ENCODE assay signal across 13 mouse cellular contexts in the genomic region with DNA sequence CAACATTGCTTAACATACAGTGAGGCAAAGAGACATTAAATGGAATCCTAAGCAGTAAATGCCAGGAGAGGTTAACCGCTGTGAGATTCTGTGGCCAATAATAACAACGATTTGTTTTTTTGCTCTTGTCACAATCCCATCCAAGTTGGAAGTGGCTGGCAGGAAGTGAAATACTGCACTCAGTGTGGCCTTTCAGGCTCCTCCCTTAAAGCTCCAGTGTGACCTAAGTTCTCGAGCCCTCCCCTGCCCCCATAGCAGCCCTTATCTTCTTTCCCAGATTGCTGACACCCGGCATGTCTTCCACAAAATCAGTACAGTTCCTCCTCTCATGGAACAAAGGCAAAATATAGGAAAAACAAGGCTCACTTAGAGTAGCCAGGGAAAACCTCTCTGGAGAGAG.
DNase-seq lines count a peak whose midpoint lies in the region; ATAC-seq and TF ChIP-seq lines count a peak whose summit lies in the region.
"Had no signal": no experiment of that assay in that cellular context is flagged by ENCODE, and none has a peak within 500 bp of the region (broad histone marks: within the 10 kb centered on the region; RNA-seq: fewer than 3 reads in every experiment).

No protein-coding gene starts in this region.

- no peaks in the 10 kb centered on the region for H3K9me3 ChIP-seq in forebrain, embryonic 13.5 days (replicated peaks)
- H3K9me3 ChIP-seq in forebrain, postnatal 0 days (ENCODE audit: low read length): no peaks in the 10 kb centered on the region
- H3K9me3 ChIP-seq in lung, embryonic 14.5 days (ENCODE audit: low read depth, low read length): no peaks in the 10 kb centered on the region
- no peaks in the 10 kb centered on the region for H3K9me3 ChIP-seq in hindbrain, embryonic 16.5 days (ENCODE audit: control insufficient read depth, low read length)

- no peak overlapping the region for H3K4me2 ChIP-seq in forebrain, embryonic 13.5 days
- H3K4me2 ChIP-seq in forebrain, postnatal 0 days (ENCODE audit: low read depth): no peak overlapping the region
- H3K4me2 ChIP-seq in lung, embryonic 14.5 days: no peak overlapping the region
- no peak overlapping the region for H3K4me2 ChIP-seq in hindbrain, embryonic 16.5 days (ENCODE audit: low read length)
- H3K4me2 ChIP-seq: hindbrain, embryonic 14.5 days had no signal

- no peak overlapping the region for H3K9ac ChIP-seq in forebrain, embryonic 13.5 days
- no peak overlapping the region for H3K9ac ChIP-seq in forebrain, postnatal 0 days
- no peak overlapping the region for H3K9ac ChIP-seq in lung, embryonic 14.5 days
- H3K9ac ChIP-seq in hindbrain, embryonic 16.5 days (ENCODE audit: low read depth, low read length): no peak overlapping the region
- H3K9ac ChIP-seq: hindbrain, embryonic 14.5 days had no signal

- peaks cover 5% of the 10 kb centered on the region; the same call in 1 of the 2 replicates for H3K27me3 ChIP-seq in forebrain, embryonic 13.5 days
- H3K27me3 ChIP-seq in forebrain, postnatal 0 days (ENCODE audit: insufficient read depth, low read length): no peaks in the 10 kb centered on the region
- H3K27me3 ChIP-seq in lung, embryonic 14.5 days (ENCODE audit: insufficient read depth, low read length): no peaks in the 10 kb centered on the region
- H3K27me3 ChIP-seq in hindbrain, embryonic 16.5 days (replicated peaks; ENCODE audit: control insufficient read depth, insufficient read depth, low read length): peaks cover 2% of the 10 kb centered on the region; the same call in 1 of the 2 replicates
- H3K27me3 ChIP-seq: CH12.LX had no signal

- DNase-seq in forebrain, postnatal 0 days: no peak
- peak; percentile 36 for DNase-seq in fat pad, adult 2 months (ENCODE audit: extremely low read depth, low read depth, low spot score)
- DNase-seq in heart, postnatal 14 days: peak; percentile 5 to 9
- DNase-seq in lung, embryonic 14.5 days: peak; percentile 39
- DNase-seq in cerebellum, postnatal 4 days (ENCODE audit: low spot score in 2 of 2): no peak
- no peak for DNase-seq in cerebellum, adult 11 months
- DNase-seq: cerebellum, adult 18-20 months had no signal

- 55% methylated on average over 4 of the region's 4 CpGs for WGBS in forebrain, embryonic 13.5 days
- 61% methylated on average over 4 of the region's 4 CpGs for WGBS in forebrain, postnatal 0 days
- WGBS in lung, embryonic 14.5 days: 38% methylated on average over 4 of the region's 4 CpGs
- 62% methylated on average over 4 of the region's 4 CpGs for WGBS in hindbrain, embryonic 16.5 days

- no peak for TF ChIP-seq CTCF in forebrain, postnatal 0 days (IDR thresholded peaks at IDR 0.05; ENCODE audit: low read depth)
- no peak for TF ChIP-seq CTCF in lung, embryonic 14.5 days (IDR thresholded peaks at IDR 0.05; ENCODE audit: low read depth)

- 0 out of 2 replicates have a peak overlapping the region, but pooled peaks have one; percentile 35 for H3K27ac ChIP-seq in forebrain, embryonic 13.5 days
- no peak overlapping the region for H3K27ac ChIP-seq in forebrain, postnatal 0 days (ENCODE audit: low read depth, low read length)
- no peak overlapping the region for H3K27ac ChIP-seq in lung, embryonic 14.5 days (ENCODE audit: low read depth)
- H3K27ac ChIP-seq in hindbrain, embryonic 16.5 days (ENCODE audit: low read depth, low read length): no peak overlapping the region
- H3K27ac ChIP-seq: hindbrain, embryonic 14.5 days; macrophage; stomach, postnatal 0 days had no signal

- intact Hi-C loops in heart, postnatal 14 days (cut with DNase I): no loop called here

- H3K4me1 ChIP-seq in forebrain, embryonic 13.5 days: 0 out of 2 replicates have a peak, but pooled peaks cover 5% of the 10 kb centered on the region
- no peaks in the 10 kb centered on the region for H3K4me1 ChIP-seq in forebrain, postnatal 0 days (ENCODE audit: insufficient read depth)
- H3K4me1 ChIP-seq in lung, embryonic 14.5 days (ENCODE audit: insufficient read depth): 0 out of 2 replicates have a peak, but pooled peaks cover 4% of the 10 kb centered on the region
- H3K4me1 ChIP-seq in hindbrain, embryonic 16.5 days (ENCODE audit: control insufficient read depth, insufficient read depth, low read depth, low read length): no peaks in the 10 kb centered on the region

- H3K4me3 ChIP-seq in forebrain, embryonic 13.5 days: no peak overlapping the region
- no peak overlapping the region for H3K4me3 ChIP-seq in forebrain, postnatal 0 days (ENCODE audit: low read depth, low read length)
- H3K4me3 ChIP-seq in lung, embryonic 14.5 days (ENCODE audit: low read depth, low read length): no peak overlapping the region
- H3K4me3 ChIP-seq in hindbrain, embryonic 16.5 days (ENCODE audit: low read length): no peak overlapping the region

- H3K36me3 ChIP-seq in forebrain, embryonic 13.5 days (ENCODE audit: poor library complexity, severe bottlenecking): no peaks in the 10 kb centered on the region
- H3K36me3 ChIP-seq in forebrain, postnatal 0 days (ENCODE audit: insufficient read depth): no peaks in the 10 kb centered on the region
- H3K36me3 ChIP-seq in lung, embryonic 14.5 days (ENCODE audit: insufficient read depth): no peaks in the 10 kb centered on the region
- H3K36me3 ChIP-seq in hindbrain, embryonic 16.5 days (ENCODE audit: control insufficient read depth, insufficient read depth, low read length): no peaks in the 10 kb centered on the region

- no peak for ATAC-seq in forebrain, embryonic 13.5 days
- ATAC-seq in forebrain, postnatal 0 days: no peak
- ATAC-seq in lung, embryonic 14.5 days (ENCODE audit: insufficient read depth): peak; percentile 44; the same call in 1 of the 2 replicates
- no peak for ATAC-seq in hindbrain, embryonic 16.5 days

Comparison
In these comparisons a context has a peak if more than half of its experiments do, and no peak if none do; other contexts are left out.
1. DNase-seq: peak in fat pad, adult 2 months (single experiment), heart, postnatal 14 days (2 of 2) and lung, embryonic 14.5 days (single experiment); none in forebrain, postnatal 0 days (single experiment), cerebellum, postnatal 4 days (0 of 2) and cerebellum, adult 11 months (single experiment).